Mouse (Mus musculus) stomach, postnatal 0 days (tissue): ENCODE measurements around the gene Cyp21a1.

ENCODE experiments used
- CTCF ChIP-seq: IDR thresholded peaks from 2 replicates; pipeline ENCODE4 v1.5.1; 2016; ENCODE audit warnings: antibody characterized with exemption, low read depth, mild to moderate bottlenecking, moderate library complexity
- EP300 ChIP-seq: optimal IDR thresholded peaks from 2 replicates; pipeline ENCODE3; 2016; ENCODE audit warnings: antibody characterized with exemption

GRCm38 (mm10) chr17:34844884-34845283 is 40.5 kb upstream of the Cyp21a1 start:
- TF ChIP-seq CTCF (no peak), EP300 (no peak)
